Mouse (Mus musculus) hindbrain, embryonic 15.5 days (tissue): ENCODE data around the gene Kremen1. TPM values are rescaled to one million over a fixed set of nuclear protein-coding genes. Genes with fewer than 3 reads are reported as not detected.

ENCODE experiments used
- ATAC-seq: fragments of 200-750 bp; cut with Nextera tagmentation; 2 replicates; pipeline ENCODE4 v1.8.0; 2017; ENCODE audit warnings: low read depth, moderate number of reproducible peaks, moderate TSS enrichment; ENCODE audit not compliant: low FRiP score
- H3K27ac ChIP-seq: fragments of 300-500 bp; sonication (generic); replicated peaks from 2 replicates; pipeline ENCODE4 v1.5.1; 2015; ENCODE audit warnings: mild to moderate bottlenecking, inconsistent platforms
- H3K27me3 ChIP-seq: fragments of 300-500 bp; sonication (generic); 2 replicates; pipeline ENCODE4 v1.6.1; 2015; ENCODE audit warnings: control low read depth, inconsistent platforms
- H3K36me3 ChIP-seq: fragments of 300-500 bp; sonication (generic); 2 replicates; pipeline ENCODE4 v1.6.1; 2015; ENCODE audit warnings: control low read depth, inconsistent platforms
- H3K4me1 ChIP-seq: fragments of 300-500 bp; sonication (generic); replicated peaks from 2 replicates; pipeline ENCODE4 v1.6.1; 2015; ENCODE audit warnings: control low read depth, inconsistent platforms
- H3K4me2 ChIP-seq: fragments of 300-500 bp; sonication (generic); 2 replicates; pipeline ENCODE4 v1.6.1; 2015; ENCODE audit warnings: moderate library complexity, mild to moderate bottlenecking, inconsistent platforms
- H3K4me3 ChIP-seq: fragments of 300-500 bp; sonication (generic); 2 replicates; pipeline ENCODE4 v1.5.1; 2015; ENCODE audit warnings: mild to moderate bottlenecking, inconsistent platforms
- H3K9ac ChIP-seq: fragments of 300-500 bp; sonication (generic); 2 replicates; pipeline ENCODE4 v1.6.1; 2015; ENCODE audit warnings: inconsistent platforms
- H3K9me3 ChIP-seq: fragments of 300-500 bp; sonication (generic); 2 replicates; pipeline ENCODE4 v1.6.1; 2016; ENCODE audit warnings: control low read depth, inconsistent platforms
- WGBS: fragments of 180-500 bp; shearing (Covaris S2); methylation state at CpG from one replicate; pipeline ENCODE4 v1.1.7; 2015; 5-methylcytosine and 5-hydroxymethylcytosine counted together
- polyA plus RNA-seq: library from polyadenylated mRNA; unstranded; fragments of >200 nt; fragmentation: Nextera tagmentation; extraction: Ambion mirVana; gene quantifications from 2 replicates; pipeline ENCODE4 v1.2.1, GENCODE M21; 2015

Gene Kremen1
- polyA plus RNA-seq, 1 experiment from 2014 or later: 5.6 TPM

- H3K36me3 ChIP-seq: 0 out of 2 replicates have a peak, but pooled peaks cover 4% of the 10 kb centered on the region
- 66% methylated on average over 7 of the region's 7 CpGs for WGBS
- H3K4me2 ChIP-seq: no peak overlapping the region
- no peaks in the 10 kb centered on the region for H3K9me3 ChIP-seq
- no peaks in the 10 kb centered on the region for H3K27me3 ChIP-seq
- 0 out of 2 replicates have a peak, but pooled peaks cover 3% of the 10 kb centered on the region for H3K4me1 ChIP-seq
- H3K27ac ChIP-seq: no peak overlapping the region
- H3K9ac ChIP-seq: no peak overlapping the region
- ATAC-seq: peak; percentile 63
- no peak overlapping the region for H3K4me3 ChIP-seq
Observed at GRCm38 (mm10) chr11:5280932-5281331, 19.6 kb upstream of the Kremen1 start.

- ATAC-seq: no peak
- Histone ChIP-seq H3K9ac (no peak overlapping the region), H3K27me3 (no peaks in the 10 kb centered on the region), H3K4me1 (0 out of 2 replicates have a peak, but pooled peaks cover 3% of the 10 kb centered on the region), H3K36me3 (0 out of 2 replicates have a peak, but pooled peaks cover 4% of the 10 kb centered on the region), H3K9me3 (no peaks in the 10 kb centered on the region), H3K4me2 (no peak overlapping the region), H3K4me3 (no peak overlapping the region), H3K27ac (no peak overlapping the region)
- 71% methylated on average over 2 of the region's 2 CpGs for WGBS
Observed at GRCm38 (mm10) chr11:5278463-5278862, 17.1 kb upstream of the Kremen1 start.

GRCm38 (mm10) chr11:5277307-5277971, 16.1 kb upstream of the Kremen1 start:
- no peak overlapping the region for H3K27ac ChIP-seq
- no peak overlapping the region for H3K4me3 ChIP-seq
- no peaks in the 10 kb centered on the region for H3K27me3 ChIP-seq
- no peak overlapping the region for H3K9ac ChIP-seq
- ATAC-seq: no peak
- 0 out of 2 replicates have a peak, but pooled peaks cover 3% of the 10 kb centered on the region for H3K4me1 ChIP-seq
- H3K9me3 ChIP-seq: no peaks in the 10 kb centered on the region
- no peak overlapping the region for H3K4me2 ChIP-seq
- 61% methylated on average over 5 of the region's 5 CpGs for WGBS
- H3K36me3 ChIP-seq: no peaks in the 10 kb centered on the region

GRCm38 (mm10) chr11:5275216-5275615, 13.9 kb upstream of the Kremen1 start:
- ATAC-seq: no peak
- WGBS: 84% methylated on average over 4 of the region's 4 CpGs
- H3K36me3 ChIP-seq: no peaks in the 10 kb centered on the region
- no peak overlapping the region for H3K9ac ChIP-seq
- no peaks in the 10 kb centered on the region for H3K9me3 ChIP-seq
- no peak overlapping the region for H3K4me3 ChIP-seq
- no peaks in the 10 kb centered on the region for H3K27me3 ChIP-seq
- H3K4me2 ChIP-seq: no peak overlapping the region
- H3K4me1 ChIP-seq: peaks cover 12% of the 10 kb centered on the region
- no peak overlapping the region for H3K27ac ChIP-seq

- Histone ChIP-seq H3K27me3 (no peaks in the 10 kb centered on the region), H3K4me1 (peaks cover 9% of the 10 kb centered on the region), H3K36me3 (no peaks in the 10 kb centered on the region), H3K4me2 (no peak overlapping the region), H3K4me3 (no peak overlapping the region), H3K9me3 (no peaks in the 10 kb centered on the region), H3K9ac (no peak overlapping the region), H3K27ac (no peak overlapping the region)
- no peak for ATAC-seq
- WGBS: 81% methylated on average over 9 of the region's 9 CpGs
Observed at GRCm38 (mm10) chr11:5272536-5273234, 11.3 kb upstream of the Kremen1 start.

GRCm38 (mm10) chr11:5272066-5272360, 10.7 kb upstream of the Kremen1 start:
- ATAC-seq: no peak
- Histone ChIP-seq H3K36me3 (no peaks in the 10 kb centered on the region), H3K4me2 (no peak overlapping the region), H3K27ac (peak overlapping the region; percentile 30; the same call in 1 of the 2 replicates), H3K4me1 (peaks cover 9% of the 10 kb centered on the region), H3K9me3 (no peaks in the 10 kb centered on the region), H3K27me3 (no peaks in the 10 kb centered on the region), H3K9ac (no peak overlapping the region), H3K4me3 (no peak overlapping the region)
- WGBS: 58% methylated on average over 4 of the region's 4 CpGs

- Histone ChIP-seq H3K27me3 (no peaks in the 10 kb centered on the region), H3K4me1 (peaks cover 9% of the 10 kb centered on the region), H3K9me3 (no peaks in the 10 kb centered on the region), H3K27ac (peak overlapping the region; percentile 30; the same call in 1 of the 2 replicates), H3K9ac (no peak overlapping the region), H3K4me2 (no peak overlapping the region), H3K36me3 (no peaks in the 10 kb centered on the region), H3K4me3 (no peak overlapping the region)
- WGBS: 48% methylated on average over 9 of the region's 9 CpGs
- ATAC-seq: no peak
Observed at GRCm38 (mm10) chr11:5271274-5272065, 10.1 kb upstream of the Kremen1 start.

GRCm38 (mm10) chr11:5269846-5270461, 8.6 kb upstream of the Kremen1 start:
- 85% methylated on average over 8 of the region's 8 CpGs for WGBS

GRCm38 (mm10) chr11:5265764-5266163, 4.4 kb upstream of the Kremen1 start:
- whole genome bisulfite sequencing: 85% methylated on average over 8 of the region's 8 CpGs

More at GRCm38 (mm10) chr11:5269846-5270461, 8.6 kb upstream of the Kremen1 start:
- ATAC-seq: no peak
- Histone ChIP-seq H3K4me2 (no peak overlapping the region), H3K9ac (no peak overlapping the region), H3K4me3 (no peak overlapping the region), H3K9me3 (no peaks in the 10 kb centered on the region), H3K36me3 (no peaks in the 10 kb centered on the region), H3K27me3 (no peaks in the 10 kb centered on the region), H3K4me1 (peaks cover 9% of the 10 kb centered on the region), H3K27ac (no peak overlapping the region)

GRCm38 (mm10) chr11:5263078-5263730, 1.8 kb upstream of the Kremen1 start:
- Histone ChIP-seq H3K36me3 (no peaks in the 10 kb centered on the region), H3K27me3 (no peaks in the 10 kb centered on the region), H3K4me2 (no peak overlapping the region), H3K4me3 (no peak overlapping the region), H3K9ac (no peak overlapping the region), H3K27ac (no peak overlapping the region), H3K4me1 (peaks cover 12% of the 10 kb centered on the region), H3K9me3 (no peaks in the 10 kb centered on the region)
- no peak for ATAC-seq
- WGBS: 60% methylated on average over 26 of the region's 26 CpGs

More at GRCm38 (mm10) chr11:5265764-5266163, 4.4 kb upstream of the Kremen1 start:
- Histone ChIP-seq H3K4me1 (peaks cover 3% of the 10 kb centered on the region; the same call in 1 of the 2 replicates), H3K9me3 (no peaks in the 10 kb centered on the region), H3K27me3 (no peaks in the 10 kb centered on the region), H3K9ac (no peak overlapping the region), H3K4me2 (no peak overlapping the region), H3K36me3 (no peaks in the 10 kb centered on the region), H3K27ac (no peak overlapping the region), H3K4me3 (no peak overlapping the region)
- no peak for ATAC-seq

GRCm38 (mm10) chr11:5260942-5261459, 357 bp downstream of the Kremen1 start:
- 0 out of 2 replicates have a peak overlapping the region, but pooled peaks have one; percentile 14 for H3K27ac ChIP-seq
- no peaks in the 10 kb centered on the region for H3K36me3 ChIP-seq
- H3K4me1 ChIP-seq: peaks cover 22% of the 10 kb centered on the region
- no peaks in the 10 kb centered on the region for H3K27me3 ChIP-seq
- H3K9me3 ChIP-seq: no peaks in the 10 kb centered on the region
- H3K4me2 ChIP-seq: peak overlapping the region; percentile 77
- H3K9ac ChIP-seq: peak overlapping the region; percentile 69
- ATAC-seq: peak; percentile 36; the same call in 1 of the 2 replicates
- under 1% methylated on average over 42 of the region's 42 CpGs for WGBS
- peak overlapping the region; percentile 82 for H3K4me3 ChIP-seq
